Mouse (Mus musculus) small intestine, adult 2 months (tissue): ENCODE measurements around the gene Vmp1.

Experiments used
- CTCF ChIP-seq: fragments of 200-500 bp; IDR thresholded peaks from 2 replicates; pipeline ENCODE4 v1.5.1; 2012; ENCODE audit warnings: low read depth, mild to moderate bottlenecking, control low read depth, inconsistent platforms, low read length, moderate library complexity, mixed read lengths; ENCODE audit not compliant: insufficient replicate concordance, insufficient read length; ENCODE audit errors: extremely low read depth
- POLR2A ChIP-seq: fragments of 200-500 bp; IDR thresholded peaks from 2 replicates; pipeline ENCODE4 v1.6.1; 2012; ENCODE audit warnings: low read depth, mild to moderate bottlenecking, control low read depth, inconsistent platforms, low read length, moderate library complexity

GRCm38 (mm10) chr11:86599378-86600208 is 84.0 kb downstream of the Vmp1 start:
- TF ChIP-seq POLR2A, result no peak
- no peak for TF ChIP-seq CTCF
